Mouse (Mus musculus): ENCODE data around the gene Gm9376. TPM values are rescaled to one million over a fixed set of nuclear protein-coding genes. Genes with fewer than 3 reads are reported as not detected.

Gene Gm9376
- polyA plus RNA-seq (2015; fragmentation: Nextera tagmentation; extraction: Ambion mirVana): not detected in 2 replicates

- Histone ChIP-seq H3K9ac (no peak within 1 kb of the TSS), H3K4me2 (no peak within 1 kb of the TSS), H3K27ac (no peak within 1 kb of the TSS), H3K36me3 (no peaks in the 10 kb centered on the region), H3K4me3 (replicated peaks) (no peak within 1 kb of the TSS), H3K27me3 (no peaks in the 10 kb centered on the region), H3K9me3 (replicated peaks) (no peaks in the 10 kb centered on the region), H3K4me1 (replicated peaks) (no peaks in the 10 kb centered on the region)
- DNase-seq (no peak), ATAC-seq (ENCODE audit: low read depth) (no peak)
- 74% methylated on average over 2 of the region's 2 CpGs for WGBS (ENCODE audit: insufficient replicate concordance)
Measured at GRCm38 (mm10) chr14:118266660-118267059, at the start of gene Gm9376. Gene Gm9376 (plus strand): TSS chr14:118266960.

DNA sequence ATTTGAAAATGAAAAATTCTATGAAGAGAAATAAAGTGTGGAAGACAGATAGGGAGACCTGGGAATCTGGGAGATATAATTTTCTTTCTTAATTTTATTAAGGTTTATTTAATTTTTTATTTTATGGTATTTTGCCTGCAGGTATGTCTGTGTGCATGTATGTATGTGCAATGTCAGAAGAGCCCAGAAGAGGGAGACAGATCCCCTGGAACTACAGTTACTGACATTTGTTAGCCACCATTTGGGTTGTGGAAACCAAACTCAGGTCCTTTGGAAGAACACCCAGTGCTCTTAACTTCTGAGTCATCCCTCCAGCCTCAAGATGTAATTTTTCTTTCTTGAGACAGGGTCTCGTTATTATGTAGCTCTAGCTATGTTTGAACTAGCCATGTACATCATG, 45.9 kb upstream of the Gm9376 start:
- Histone ChIP-seq H3K9ac (no peak overlapping the region), H3K4me3 (replicated peaks) (no peak overlapping the region), H3K9me3 (replicated peaks) (no peaks in the 10 kb centered on the region), H3K36me3 (no peaks in the 10 kb centered on the region), H3K27me3 (peaks cover 40% of the 10 kb centered on the region), H3K4me2 (no peak overlapping the region), H3K27ac (no peak overlapping the region), H3K4me1 (replicated peaks) (no peaks in the 10 kb centered on the region)
- ATAC-seq (ENCODE audit: low read depth) (no peak), DNase-seq (no peak)
- WGBS (ENCODE audit: insufficient replicate concordance): 53% methylated on average over 1 of the region's 1 CpGs

- H3K4me2 ChIP-seq: no peak overlapping the region
- no peak overlapping the region for H3K9ac ChIP-seq
- H3K4me1 ChIP-seq (replicated peaks): no peaks in the 10 kb centered on the region
- H3K27me3 ChIP-seq: peaks cover 77% of the 10 kb centered on the region
- no peaks in the 10 kb centered on the region for H3K9me3 ChIP-seq (replicated peaks)
- WGBS (ENCODE audit: insufficient replicate concordance): 17% methylated on average over 16 of the region's 16 CpGs
- ATAC-seq (ENCODE audit: low read depth) (no peak), DNase-seq (no peak)
- H3K36me3 ChIP-seq: no peaks in the 10 kb centered on the region
- no peak overlapping the region for H3K4me3 ChIP-seq (replicated peaks)
- H3K27ac ChIP-seq: no peak overlapping the region
Measured at GRCm38 (mm10) chr14:118225061-118225743, 41.6 kb upstream of the Gm9376 start.

DNA sequence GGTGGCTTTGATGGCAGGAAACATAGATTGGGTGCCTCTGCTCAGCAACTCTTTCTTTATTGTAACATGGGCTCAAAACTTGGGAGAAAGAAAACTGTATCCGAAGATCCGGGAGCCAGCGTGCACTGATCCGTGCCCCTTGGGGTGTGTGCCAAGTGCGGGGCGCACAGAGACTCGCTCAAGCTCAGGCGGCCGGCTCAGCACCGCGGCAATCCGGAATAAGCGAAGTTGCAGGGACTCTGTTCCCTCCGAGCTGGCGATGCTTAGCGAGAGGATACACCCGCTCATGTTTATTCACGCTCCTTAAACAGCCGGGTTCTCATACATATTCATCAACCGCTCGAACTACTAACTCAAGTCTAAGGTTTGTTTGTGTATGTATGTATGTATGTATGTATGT, 40.8 kb upstream of the Gm9376 start:
- 2% methylated on average over 21 of the region's 21 CpGs for WGBS (ENCODE audit: insufficient replicate concordance)

DNA sequence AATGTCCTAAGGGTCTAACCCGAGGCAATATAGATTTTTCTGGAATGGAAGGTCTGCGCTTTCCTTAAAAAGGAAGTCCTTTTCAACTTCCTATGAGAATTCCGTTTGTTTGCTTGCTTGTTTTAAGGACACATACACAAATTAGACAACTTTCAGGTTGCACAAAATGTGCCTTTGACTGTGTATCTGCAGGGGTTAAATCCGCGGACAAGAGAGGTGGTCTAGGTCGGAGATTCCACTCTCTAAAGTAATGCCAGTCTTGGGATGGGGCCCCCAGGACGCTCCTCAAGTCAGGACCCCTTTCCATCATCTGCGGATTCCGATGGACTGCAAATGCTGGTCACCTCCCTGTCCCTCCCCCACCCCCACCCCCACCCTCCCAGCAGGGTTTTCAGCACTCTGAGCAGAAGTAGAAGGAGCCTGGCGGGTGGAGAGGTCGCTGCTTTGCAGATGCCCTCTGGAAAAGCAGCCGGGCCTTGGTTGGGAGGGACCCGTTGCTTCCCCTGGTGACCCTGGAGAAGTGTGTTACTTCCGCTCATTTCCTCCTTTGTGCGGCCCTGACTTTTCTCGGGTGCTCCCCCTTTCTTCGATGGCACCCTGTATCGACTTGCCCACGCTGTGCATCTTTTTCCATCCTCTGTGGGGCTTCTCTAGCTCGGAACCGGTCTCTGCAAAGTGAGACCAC, 40.1 kb upstream of the Gm9376 start:
- no peaks in the 10 kb centered on the region; the same call in 1 of the 2 replicates for H3K4me1 ChIP-seq (replicated peaks)
- H3K4me3 ChIP-seq (replicated peaks): no peak overlapping the region
- whole genome bisulfite sequencing (ENCODE audit: insufficient replicate concordance): 1% methylated on average over 21 of the region's 21 CpGs
- no peak overlapping the region for H3K4me2 ChIP-seq
- DNase-seq (no peak), ATAC-seq (ENCODE audit: low read depth) (no peak)
- H3K36me3 ChIP-seq: no peaks in the 10 kb centered on the region
- H3K9me3 ChIP-seq (replicated peaks): no peaks in the 10 kb centered on the region
- H3K27me3 ChIP-seq: peaks cover 91% of the 10 kb centered on the region
- H3K9ac ChIP-seq: no peak overlapping the region
- no peak overlapping the region for H3K27ac ChIP-seq

More for the DNA sequence above, 40.8 kb upstream of the Gm9376 start:
- no peak overlapping the region for H3K9ac ChIP-seq
- peaks cover 84% of the 10 kb centered on the region for H3K27me3 ChIP-seq
- H3K4me3 ChIP-seq (replicated peaks): no peak overlapping the region
- no peak overlapping the region for H3K4me2 ChIP-seq
- ATAC-seq (ENCODE audit: low read depth): no peak
- no peaks in the 10 kb centered on the region for H3K36me3 ChIP-seq
- DNase-seq: no peak
- no peaks in the 10 kb centered on the region for H3K9me3 ChIP-seq (replicated peaks)
- no peaks in the 10 kb centered on the region for H3K4me1 ChIP-seq (replicated peaks)
- no peak overlapping the region for H3K27ac ChIP-seq

DNA sequence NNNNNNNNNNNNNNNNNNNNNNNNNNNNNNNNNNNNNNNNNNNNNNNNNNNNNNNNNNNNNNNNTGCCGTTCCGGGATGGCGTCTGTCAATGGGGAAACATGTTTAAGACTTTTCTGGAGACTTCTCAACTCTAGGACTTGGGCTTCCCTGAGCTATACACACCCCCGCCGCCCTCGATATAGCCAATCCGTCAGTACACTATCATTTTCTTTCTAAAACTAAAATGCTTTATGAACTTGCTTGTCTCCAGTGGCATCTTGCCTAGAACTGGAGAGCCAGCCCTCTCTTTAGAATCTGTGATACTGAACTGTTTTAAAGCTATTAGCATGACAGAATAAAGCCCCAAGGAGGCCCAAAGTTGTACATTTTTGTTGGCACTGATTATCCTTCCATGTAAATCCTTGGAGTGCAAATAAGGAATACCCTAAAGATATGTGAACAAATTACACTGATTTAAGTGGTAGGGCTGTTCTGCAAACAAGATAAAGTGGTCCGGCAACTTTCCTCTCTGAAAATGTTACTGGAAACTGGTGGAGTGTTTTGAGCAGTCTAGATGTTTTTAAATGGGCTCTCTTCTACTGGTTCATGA, 34.3 kb upstream of the Gm9376 start:
- DNase-seq: no peak

GRCm38 (mm10) chr14:118233786-118234540, 32.8 kb upstream of the Gm9376 start:
- H3K36me3 ChIP-seq: no peaks in the 10 kb centered on the region
- H3K27ac ChIP-seq: no peak overlapping the region
- peaks cover 23% of the 10 kb centered on the region for H3K4me1 ChIP-seq (replicated peaks)
- no peak overlapping the region for H3K9ac ChIP-seq
- H3K4me2 ChIP-seq: no peak overlapping the region
- H3K9me3 ChIP-seq (replicated peaks): no peaks in the 10 kb centered on the region
- no peak overlapping the region for H3K4me3 ChIP-seq (replicated peaks)
- WGBS (ENCODE audit: insufficient replicate concordance): 3% methylated on average over 26 of the region's 26 CpGs
- DNase-seq: no peak
- H3K27me3 ChIP-seq: peaks cover 95% of the 10 kb centered on the region
- ATAC-seq (ENCODE audit: low read depth): no peak

More for the DNA sequence above, 34.3 kb upstream of the Gm9376 start:
- Histone ChIP-seq H3K9ac (no peak overlapping the region), H3K27ac (no peak overlapping the region), H3K9me3 (replicated peaks) (no peaks in the 10 kb centered on the region), H3K4me1 (replicated peaks) (peaks cover 23% of the 10 kb centered on the region), H3K27me3 (peaks cover 98% of the 10 kb centered on the region), H3K4me3 (replicated peaks) (no peak overlapping the region), H3K36me3 (no peaks in the 10 kb centered on the region), H3K4me2 (no peak overlapping the region)
- 5% methylated on average over 8 of the region's 8 CpGs for WGBS (ENCODE audit: insufficient replicate concordance)
- ATAC-seq (ENCODE audit: low read depth): no peak

DNA sequence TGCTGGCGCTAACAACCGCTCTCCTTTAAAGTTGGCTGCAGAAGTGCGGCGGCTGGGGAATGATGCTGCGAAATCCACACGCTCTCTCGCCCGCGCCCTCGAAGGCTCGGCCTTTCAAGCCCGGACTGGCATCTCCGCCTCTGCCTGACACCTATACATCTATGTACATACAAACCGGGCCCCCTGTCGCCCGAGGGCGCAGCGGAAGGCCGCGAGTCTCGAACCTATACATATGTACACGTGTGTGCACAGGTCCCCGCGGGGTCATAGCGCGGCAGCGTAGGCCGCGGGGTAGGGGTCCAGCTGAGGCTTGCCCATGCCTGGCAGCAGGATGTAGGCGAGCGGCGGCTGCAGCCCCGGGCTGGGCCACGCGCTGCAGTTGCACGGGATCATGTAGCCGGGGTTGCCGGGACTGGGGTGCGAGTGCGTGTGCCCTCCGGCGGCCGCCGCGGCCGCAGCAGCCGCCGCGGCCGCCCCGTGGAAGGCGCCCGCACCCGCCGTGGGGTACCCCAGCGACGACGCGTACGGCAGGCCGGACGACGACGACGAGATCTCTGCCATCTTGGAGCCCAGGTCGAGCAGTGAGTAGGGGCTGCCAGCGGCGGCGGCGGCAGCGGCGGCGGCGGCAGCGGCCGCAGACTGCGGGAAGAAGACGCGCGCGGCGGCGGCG, 32.1 kb upstream of the Gm9376 start:
- H3K27me3 ChIP-seq: peaks cover 95% of the 10 kb centered on the region
- no peaks in the 10 kb centered on the region for H3K36me3 ChIP-seq
- ATAC-seq (ENCODE audit: low read depth) (no peak), DNase-seq (no peak)
- peak overlapping the region; percentile 66 for H3K4me2 ChIP-seq
- H3K9ac ChIP-seq: no peak overlapping the region
- H3K4me3 ChIP-seq (replicated peaks): peak overlapping the region; percentile 48
- H3K27ac ChIP-seq: no peak overlapping the region
- H3K4me1 ChIP-seq (replicated peaks): peaks cover 23% of the 10 kb centered on the region
- H3K9me3 ChIP-seq (replicated peaks): no peaks in the 10 kb centered on the region
- WGBS (ENCODE audit: insufficient replicate concordance): 1% methylated on average over 83 of the region's 84 CpGs

DNA sequence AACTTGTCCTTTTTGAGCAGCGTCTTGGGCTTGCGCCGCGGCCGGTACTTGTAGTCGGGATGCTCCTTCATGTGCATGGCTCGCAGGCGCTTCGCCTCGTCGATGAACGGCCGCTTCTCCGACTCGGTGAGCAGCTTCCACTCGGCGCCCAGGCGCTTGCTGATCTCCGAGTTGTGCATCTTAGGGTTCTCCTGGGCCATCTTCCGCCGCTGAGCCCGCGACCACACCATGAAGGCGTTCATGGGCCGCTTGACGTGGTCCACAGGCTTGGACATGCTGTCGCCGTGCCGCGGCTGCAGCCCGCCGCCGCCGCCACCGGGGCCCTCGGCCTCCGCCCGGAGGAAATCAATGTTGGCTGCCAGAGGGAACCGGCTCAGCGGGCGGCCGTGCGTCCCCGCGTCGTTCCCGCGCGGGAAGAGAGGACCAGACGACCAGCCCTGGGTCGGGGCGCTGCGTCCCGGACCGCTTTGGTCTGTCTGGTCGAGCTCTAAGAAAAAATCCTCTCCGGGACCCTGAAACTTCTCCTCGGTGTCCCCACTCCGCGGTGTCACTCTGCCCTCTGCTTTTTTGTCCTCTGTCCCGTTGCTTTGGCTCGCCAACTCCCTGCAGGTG, 31.3 kb upstream of the Gm9376 start:
- no peak for ATAC-seq (ENCODE audit: low read depth)
- 1% methylated on average over 59 of the region's 62 CpGs for WGBS (ENCODE audit: insufficient replicate concordance)
- no peak overlapping the region for H3K27ac ChIP-seq

GRCm38 (mm10) chr14:118235973-118236885, 30.5 kb upstream of the Gm9376 start:
- no peaks in the 10 kb centered on the region for H3K36me3 ChIP-seq
- DNase-seq: no peak
- ATAC-seq (ENCODE audit: low read depth): 0 out of 2 replicates have a peak, but pooled peaks have one; percentile 12
- peak overlapping the region; percentile 66 for H3K4me2 ChIP-seq
- no peaks in the 10 kb centered on the region for H3K9me3 ChIP-seq (replicated peaks)
- peak overlapping the region; percentile 48 for H3K4me3 ChIP-seq (replicated peaks)
- H3K4me1 ChIP-seq (replicated peaks): peaks cover 23% of the 10 kb centered on the region
- no peak overlapping the region for H3K9ac ChIP-seq
- 1% methylated on average over 70 of the region's 73 CpGs for WGBS (ENCODE audit: insufficient replicate concordance)
- peaks cover 92% of the 10 kb centered on the region for H3K27me3 ChIP-seq
- no peak overlapping the region for H3K27ac ChIP-seq

More for the DNA sequence above, 31.3 kb upstream of the Gm9376 start:
- Histone ChIP-seq H3K4me1 (replicated peaks) (peaks cover 23% of the 10 kb centered on the region), H3K9ac (no peak overlapping the region), H3K4me2 (peak overlapping the region; percentile 66), H3K9me3 (replicated peaks) (no peaks in the 10 kb centered on the region), H3K27me3 (peaks cover 95% of the 10 kb centered on the region), H3K36me3 (no peaks in the 10 kb centered on the region), H3K4me3 (replicated peaks) (peak overlapping the region; percentile 48)
- DNase-seq: no peak

All from liver, embryonic 13.5 days (tissue).